Mouse (Mus musculus) gastrocnemius, postnatal 25 days (tissue): Measurements from ENCODE around the gene Gm10837. TPM values are rescaled to one million over a fixed set of nuclear protein-coding genes. Genes with fewer than 3 reads are reported as not detected.

Experiments used
- DNase-seq: peaks from one replicate; pipeline ENCODE4 v3.0.0; 2022
- total RNA-seq, 2 experiments: library from RNA; stranded (reverse); gene quantifications; 1 replicate in 1 of 2; 2 replicates in 1 of 2; pipeline ENCODE4 v1.2.3; 2021

Gene Gm10837
- total RNA-seq, 2 experiments from 2014 or later: not detected

- no peak for DNase-seq
These were observed 45.6 kb downstream of the Gm10837 start for GRCm38 (mm10) chr14:122535986-122536385.

Other genes with a start within 250 kb of the Gm10837 start
- not detected for gene Gm5089, start 39.5 kb upstream of the Gm10837 start, total RNA-seq
- not detected for gene Zic5, start 24.9 kb upstream of the Gm10837 start, total RNA-seq
- gene Zic2, start 15.2 kb upstream of the Gm10837 start, total RNA-seq: not detected
- gene Pcca, start 43.7 kb downstream of the Gm10837 start, total RNA-seq: 10 to 100 TPM; 39.0 to 45.6 TPM